In genomic region chr10:56375906-56376468, GRCm38 (mm10) we compare ENCODE assay signal across 18 mouse cellular contexts. TPM values are rescaled to one million over a fixed set of nuclear protein-coding genes. Genes with fewer than 3 reads are reported as not detected.
DNase-seq lines count a peak whose midpoint lies in the region; ATAC-seq and TF ChIP-seq lines count a peak whose summit lies in the region.
"Had no signal": no experiment of that assay in that cellular context is flagged by ENCODE, and none has a peak within 500 bp of the region (broad histone marks: within the 10 kb centered on the region; RNA-seq: fewer than 3 reads in every experiment).

No protein-coding gene starts in this region.

- H3K9me3 ChIP-seq in hindbrain, embryonic 11.5 days (ENCODE audit: control insufficient read depth, low read length): no peaks in the 10 kb centered on the region
- H3K9me3 ChIP-seq in hindbrain, embryonic 16.5 days (ENCODE audit: control insufficient read depth, low read length): no peaks in the 10 kb centered on the region
- H3K9me3 ChIP-seq in embryonic facial prominence, embryonic 10.5 days: no peaks in the 10 kb centered on the region
- H3K9me3 ChIP-seq in heart, postnatal 0 days (replicated peaks; ENCODE audit: control insufficient read depth, low read length): no peaks in the 10 kb centered on the region
- H3K9me3 ChIP-seq: hindbrain, embryonic 12.5 days; liver, embryonic 15.5 days had no signal

- ATAC-seq in hindbrain, embryonic 11.5 days (ENCODE audit: low FRiP score): no peak
- no peak for ATAC-seq in hindbrain, embryonic 16.5 days
- peak; percentile 8; the same call in 1 of the 2 replicates for ATAC-seq in heart, postnatal 0 days (ENCODE audit: insufficient read depth, low read depth)
- no peak for ATAC-seq in megakaryocyte progenitor cell, adult 5-6 weeks (replicated peaks; ENCODE audit: poor library complexity)
- ATAC-seq: activated CD4-positive, CD25-positive, alpha-beta regulatory T cell, adult 4 months had no signal

- peak; percentile 59 for DNase-seq in embryo, embryonic 9.5 days (ENCODE audit: extremely low spot score)
- no peak for DNase-seq in embryo, embryonic 10 days (ENCODE audit: low spot score)
- DNase-seq in hindbrain, embryonic 11.5 days (ENCODE audit: low spot score): peak; percentile 31
- DNase-seq in embryonic facial prominence, embryonic 10.5 days (ENCODE audit: low spot score): peak; percentile 38
- DNase-seq in heart, postnatal 0 days (ENCODE audit: low spot score): no peak
- DNase-seq in kidney, adult 9 months: no peak
- DNase-seq: cerebellum, adult 8-10 months; kidney, adult 18-20 months; layer of hippocampus, adult 9-11 months; lung, postnatal 36 days; right cerebral cortex, postnatal 25 days; thymus, adult 2 months had no signal

- TF ChIP-seq EP300 in heart, postnatal 0 days (IDR thresholded peaks at IDR 0.05; ENCODE audit: low read depth): no peak

- no peak for TF ChIP-seq CTCF in heart, postnatal 0 days (IDR thresholded peaks at IDR 0.05; ENCODE audit: low read depth)

- 11% methylated on average over 9 of the region's 9 CpGs for WGBS in hindbrain, embryonic 11.5 days
- 26% methylated on average over 9 of the region's 9 CpGs for WGBS in hindbrain, embryonic 16.5 days
- 17% methylated on average over 9 of the region's 9 CpGs for WGBS in embryonic facial prominence, embryonic 10.5 days
- WGBS in heart, postnatal 0 days: 27% methylated on average over 9 of the region's 9 CpGs

- H3K27ac ChIP-seq in hindbrain, embryonic 11.5 days (ENCODE audit: low read depth, low read length): no peak overlapping the region
- no peak overlapping the region for H3K27ac ChIP-seq in hindbrain, embryonic 16.5 days (ENCODE audit: low read depth, low read length)
- H3K27ac ChIP-seq in embryonic facial prominence, embryonic 10.5 days (replicated peaks): peak overlapping the region; percentile 98
- peak overlapping the region; percentile 97 for H3K27ac ChIP-seq in heart, postnatal 0 days (ENCODE audit: low read depth)
- H3K27ac ChIP-seq: hindbrain, embryonic 12.5 days; liver, embryonic 15.5 days had no signal

- no peaks in the 10 kb centered on the region for H3K27me3 ChIP-seq in hindbrain, embryonic 11.5 days (ENCODE audit: control insufficient read depth, insufficient read depth, low read length)
- no peaks in the 10 kb centered on the region; the same call in 1 of the 2 replicates for H3K27me3 ChIP-seq in hindbrain, embryonic 16.5 days (replicated peaks; ENCODE audit: control insufficient read depth, insufficient read depth, low read length)
- H3K27me3 ChIP-seq in embryonic facial prominence, embryonic 10.5 days (replicated peaks; ENCODE audit: low read depth, poor library complexity, severe bottlenecking): no peaks in the 10 kb centered on the region
- no peaks in the 10 kb centered on the region for H3K27me3 ChIP-seq in heart, postnatal 0 days (ENCODE audit: control insufficient read depth, insufficient read depth, low read length)

- no peak overlapping the region for H3K4me2 ChIP-seq in hindbrain, embryonic 11.5 days (replicated peaks; ENCODE audit: low read depth, low read length)
- no peak overlapping the region for H3K4me2 ChIP-seq in hindbrain, embryonic 16.5 days (ENCODE audit: low read length)
- peak overlapping the region; percentile 70 for H3K4me2 ChIP-seq in heart, postnatal 0 days (ENCODE audit: low read depth, low read length)

- H3K36me3 ChIP-seq in hindbrain, embryonic 11.5 days (ENCODE audit: control insufficient read depth, insufficient read depth, low read length): no peaks in the 10 kb centered on the region
- no peaks in the 10 kb centered on the region for H3K36me3 ChIP-seq in hindbrain, embryonic 16.5 days (ENCODE audit: control insufficient read depth, insufficient read depth, low read length)
- H3K36me3 ChIP-seq in embryonic facial prominence, embryonic 10.5 days (replicated peaks): no peaks in the 10 kb centered on the region
- H3K36me3 ChIP-seq in heart, postnatal 0 days (replicated peaks; ENCODE audit: control insufficient read depth, insufficient read depth, low read length): no peaks in the 10 kb centered on the region
- H3K36me3 ChIP-seq: G1E; hindbrain, embryonic 12.5 days; liver, embryonic 15.5 days had no signal

- H3K4me1 ChIP-seq in hindbrain, embryonic 11.5 days (replicated peaks; ENCODE audit: control insufficient read depth, insufficient read depth, low read length): no peaks in the 10 kb centered on the region
- H3K4me1 ChIP-seq in hindbrain, embryonic 16.5 days (ENCODE audit: control insufficient read depth, insufficient read depth, low read depth, low read length): peaks cover 10% of the 10 kb centered on the region
- H3K4me1 ChIP-seq in embryonic facial prominence, embryonic 10.5 days: peaks cover 34% of the 10 kb centered on the region
- no peaks in the 10 kb centered on the region for H3K4me1 ChIP-seq in heart, postnatal 0 days (ENCODE audit: control insufficient read depth, insufficient read depth)

- H3K4me3 ChIP-seq in hindbrain, embryonic 11.5 days (ENCODE audit: low read depth, low read length): no peak overlapping the region
- no peak overlapping the region for H3K4me3 ChIP-seq in hindbrain, embryonic 16.5 days (ENCODE audit: low read length)
- H3K4me3 ChIP-seq in embryonic facial prominence, embryonic 10.5 days: peak overlapping the region; percentile 82; the same call in 1 of the 2 replicates
- H3K4me3 ChIP-seq in heart, postnatal 0 days (ENCODE audit: low read depth, low read length): peak overlapping the region; percentile 86
- H3K4me3 ChIP-seq: hindbrain, embryonic 12.5 days had no signal

- no peak overlapping the region for H3K9ac ChIP-seq in hindbrain, embryonic 11.5 days (ENCODE audit: low read depth, low read length)
- H3K9ac ChIP-seq in hindbrain, embryonic 16.5 days (ENCODE audit: low read depth, low read length): no peak overlapping the region
- H3K9ac ChIP-seq in heart, postnatal 0 days (replicated peaks; ENCODE audit: low read depth, low read length): peak overlapping the region; percentile 95
- H3K9ac ChIP-seq: hindbrain, embryonic 12.5 days; liver, embryonic 15.5 days had no signal

RNA-seq across cellular contexts. Expression of gene Gja1, which starts 1.1 kb away (rescaled TPM):
- 160 and 163 TPM in 2 replicates for polyA plus RNA-seq in hindbrain, embryonic 11.5 days (2014; fragmentation: Nextera tagmentation; extraction: Ambion mirVana)
- polyA plus RNA-seq in hindbrain, embryonic 16.5 days (2015; fragmentation: Nextera tagmentation; extraction: Ambion mirVana): 138 and 145 TPM in 2 replicates
- polyA plus RNA-seq in embryonic facial prominence, embryonic 10.5 days (2016; fragmentation: Nextera tagmentation; extraction: Ambion mirVana): 253 and 259 TPM in 2 replicates
- total RNA-seq in heart, postnatal 0 days (2014; rRNA removed; ENCODE audit: low replicate concordance): 198 and 396 TPM in 2 replicates
- 579 and 613 TPM in 2 replicates for polyA plus RNA-seq in heart, postnatal 0 days (2015; fragmentation: Nextera tagmentation; extraction: Ambion mirVana)
- total RNA-seq in megakaryocyte progenitor cell, adult 5-6 weeks (2015): 4.8 and 5.4 TPM in 2 replicates
- 3.2 and 8.7 TPM in 2 replicates for total RNA-seq in megakaryocyte progenitor cell, adult 5-6 weeks (2017)
- polyA plus RNA-seq: G1E had no signal

Comparison
In these comparisons a context has a peak if more than half of its experiments do, and no peak if none do; other contexts are left out.
1. DNase-seq: peak in embryo, embryonic 9.5 days (single experiment), hindbrain, embryonic 11.5 days (single experiment) and embryonic facial prominence, embryonic 10.5 days (single experiment); none in embryo, embryonic 10 days (single experiment), heart, postnatal 0 days (single experiment) and kidney, adult 9 months (single experiment).
2. H3K27ac ChIP-seq: peak in embryonic facial prominence, embryonic 10.5 days (single experiment) and heart, postnatal 0 days (single experiment); none in hindbrain, embryonic 11.5 days (single experiment) and hindbrain, embryonic 16.5 days (single experiment).
3. H3K4me3 ChIP-seq: peak in embryonic facial prominence, embryonic 10.5 days (single experiment) and heart, postnatal 0 days (single experiment); none in hindbrain, embryonic 11.5 days (single experiment) and hindbrain, embryonic 16.5 days (single experiment).